8 mouse cellular contexts compared by ENCODE assay signal in the genomic region with DNA sequence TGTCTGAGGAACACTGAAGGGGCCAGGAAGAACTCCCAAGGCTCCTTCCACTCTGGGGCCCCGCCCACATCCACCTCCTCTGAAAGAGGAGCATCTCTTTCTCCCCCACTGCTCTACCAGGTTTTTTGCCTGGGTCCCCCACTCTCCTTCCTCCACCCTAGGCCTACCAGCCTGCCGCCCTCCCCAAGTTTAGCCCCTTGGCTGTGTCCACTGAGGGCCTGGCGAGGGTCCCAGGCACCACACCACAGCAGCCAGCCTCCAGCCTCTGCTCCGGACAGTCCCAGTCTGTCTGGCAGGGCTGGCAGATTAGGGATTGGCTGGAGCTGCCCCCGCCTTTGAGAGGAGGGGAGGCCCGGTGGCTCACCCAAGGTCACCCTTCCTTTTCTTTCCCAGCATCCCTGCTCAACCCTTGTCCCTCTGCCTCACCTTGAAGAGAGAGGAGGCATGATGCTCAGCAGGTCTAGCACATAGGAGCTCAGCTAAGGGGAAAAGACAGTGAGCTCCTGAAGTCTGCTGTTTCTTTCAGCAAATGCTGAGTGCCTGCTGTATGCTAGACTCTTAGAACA. TPM values are rescaled to one million over a fixed set of nuclear protein-coding genes. Genes with fewer than 3 reads are reported as not detected.
DNase-seq lines count a peak whose midpoint lies in the region; ATAC-seq lines count a peak whose summit lies in the region.

No protein-coding gene starts in this region.

- H3K36me3 ChIP-seq in embryonic facial prominence, embryonic 14.5 days (ENCODE audit: control insufficient read depth, insufficient read depth, low read length), result no peaks in the 10 kb centered on the region
- peaks cover 3% of the 10 kb centered on the region for H3K36me3 ChIP-seq in limb, embryonic 10.5 days
- H3K36me3 ChIP-seq in stomach, embryonic 16.5 days (ENCODE audit: control insufficient read depth, insufficient read depth, low read length), result no peaks in the 10 kb centered on the region

- 21% methylated on average over 5 of the region's 6 CpGs for WGBS in embryonic facial prominence, embryonic 14.5 days
- 21% methylated on average over 6 of the region's 6 CpGs for WGBS in limb, embryonic 10.5 days
- 21% methylated on average over 6 of the region's 6 CpGs for WGBS in stomach, embryonic 16.5 days

- H3K27ac ChIP-seq in embryonic facial prominence, embryonic 14.5 days (replicated peaks; ENCODE audit: low read depth, low read length), result peak overlapping the region; percentile 93
- H3K27ac ChIP-seq in limb, embryonic 10.5 days, result peak overlapping the region; percentile 99
- H3K27ac ChIP-seq in stomach, embryonic 16.5 days (ENCODE audit: low read length), result peak overlapping the region; percentile 19; the same call in 1 of the 2 replicates

- H3K4me3 ChIP-seq in embryonic facial prominence, embryonic 14.5 days (ENCODE audit: low read depth, low read length), result no peak overlapping the region
- peak overlapping the region; percentile 3; the same call in 1 of the 2 replicates for H3K4me3 ChIP-seq in limb, embryonic 10.5 days
- H3K4me3 ChIP-seq in stomach, embryonic 16.5 days (replicated peaks; ENCODE audit: low read length), result no peak overlapping the region

- H3K27me3 ChIP-seq in embryonic facial prominence, embryonic 14.5 days (replicated peaks; ENCODE audit: control insufficient read depth, insufficient read depth, low read length), result no peaks in the 10 kb centered on the region
- no peaks in the 10 kb centered on the region for H3K27me3 ChIP-seq in limb, embryonic 10.5 days (ENCODE audit: low read depth, poor library complexity, severe bottlenecking)
- no peaks in the 10 kb centered on the region for H3K27me3 ChIP-seq in stomach, embryonic 16.5 days (ENCODE audit: control insufficient read depth, insufficient read depth, low read length)

- H3K4me2 ChIP-seq in embryonic facial prominence, embryonic 14.5 days (ENCODE audit: low read depth, low read length), result no peak overlapping the region
- no peak overlapping the region for H3K4me2 ChIP-seq in stomach, embryonic 16.5 days (ENCODE audit: low read depth, low read length)

- intact Hi-C loops in heart, postnatal 14 days (cut with DNase I), result loop anchor here (2.0 to 10.0 kb wide), 2 partner anchors 80 to 350 kb away; a partner anchor contains a TSS

- DNase-seq in layer of hippocampus, adult 9-11 months, result peak; percentile 19
- no peak for DNase-seq in layer of hippocampus, adult 9-10 months (ENCODE audit: low spot score)
- DNase-seq in Muller cell, postnatal 12 days (ENCODE audit: inconsistent ontology term), result peak; percentile 60
- no peak for DNase-seq in embryonic facial prominence, embryonic 14.5 days (ENCODE audit: low spot score)
- DNase-seq in heart, postnatal 14 days, result peak; percentile 66 to 74
- peak; percentile 56 for DNase-seq in limb, embryonic 10.5 days (ENCODE audit: low spot score)
- no peak for DNase-seq in urinary bladder, adult 2 months (ENCODE audit: low spot score)

- no peak for ATAC-seq in embryonic facial prominence, embryonic 14.5 days (ENCODE audit: low read depth)
- ATAC-seq in stomach, embryonic 16.5 days (ENCODE audit: insufficient read depth, low FRiP score), result no peak

- peaks cover 33% of the 10 kb centered on the region for H3K4me1 ChIP-seq in embryonic facial prominence, embryonic 14.5 days (ENCODE audit: control insufficient read depth, insufficient read depth, low read length)
- H3K4me1 ChIP-seq in limb, embryonic 10.5 days, result peaks cover 47% of the 10 kb centered on the region
- peaks cover 49% of the 10 kb centered on the region for H3K4me1 ChIP-seq in stomach, embryonic 16.5 days (ENCODE audit: control insufficient read depth, insufficient read depth, low read length)

- H3K9me3 ChIP-seq in embryonic facial prominence, embryonic 14.5 days (ENCODE audit: control insufficient read depth, low read length), result peaks cover 5% of the 10 kb centered on the region; the same call in 1 of the 2 replicates
- no peaks in the 10 kb centered on the region for H3K9me3 ChIP-seq in limb, embryonic 10.5 days (replicated peaks)
- no peaks in the 10 kb centered on the region for H3K9me3 ChIP-seq in stomach, embryonic 16.5 days (replicated peaks; ENCODE audit: control insufficient read depth, low read length)

- H3K9ac ChIP-seq in embryonic facial prominence, embryonic 14.5 days (ENCODE audit: low read depth, low read length), result peak overlapping the region; percentile 45
- H3K9ac ChIP-seq in stomach, embryonic 16.5 days (ENCODE audit: low read length), result peak overlapping the region; percentile 31

RNA-seq across cellular contexts. Expression of a gene that starts 2.3 kb away (rescaled TPM):
- polyA plus RNA-seq in embryonic facial prominence, embryonic 14.5 days (2014; fragmentation: Nextera tagmentation; extraction: Ambion mirVana), result 10.8 and 11.7 TPM in 2 replicates
- total RNA-seq in heart, postnatal 14 days (2021), result 10 to 100 TPM; 10.7 to 12.7 TPM
- 54.9 and 63.1 TPM in 2 replicates for polyA plus RNA-seq in limb, embryonic 10.5 days (2016; fragmentation: Nextera tagmentation; extraction: Ambion mirVana)
- 5.4 and 9.7 TPM in 2 replicates for polyA plus RNA-seq in stomach, embryonic 16.5 days (2015; fragmentation: Nextera tagmentation; extraction: Ambion mirVana)
- 10.2 and 10.4 TPM in 2 replicates for polyA plus RNA-seq in urinary bladder, adult 2 months (2012; rRNA removed)

RNA-seq across cellular contexts. Expression of a gene that starts 23.9 kb away (rescaled TPM):
- 47.8 and 48.4 TPM in 2 replicates for polyA plus RNA-seq in embryonic facial prominence, embryonic 14.5 days (2014; fragmentation: Nextera tagmentation; extraction: Ambion mirVana)
- 10 to 100 TPM; 19.9 to 20.3 TPM for total RNA-seq in heart, postnatal 14 days (2021)
- 92.0 and 92.4 TPM in 2 replicates for polyA plus RNA-seq in limb, embryonic 10.5 days (2016; fragmentation: Nextera tagmentation; extraction: Ambion mirVana)
- 46.9 and 50.4 TPM in 2 replicates for polyA plus RNA-seq in stomach, embryonic 16.5 days (2015; fragmentation: Nextera tagmentation; extraction: Ambion mirVana)
- polyA plus RNA-seq in urinary bladder, adult 2 months (2012; rRNA removed), result 25.7 and 27.6 TPM in 2 replicates

RNA-seq across cellular contexts. Expression of a gene that starts 47.4 kb away (rescaled TPM):
- 995 and 1,073 TPM in 2 replicates for polyA plus RNA-seq in embryonic facial prominence, embryonic 14.5 days (2014; fragmentation: Nextera tagmentation; extraction: Ambion mirVana)
- 100 to 1,000 TPM; 545 to 557 TPM for total RNA-seq in heart, postnatal 14 days (2021)
- 862 and 928 TPM in 2 replicates for polyA plus RNA-seq in limb, embryonic 10.5 days (2016; fragmentation: Nextera tagmentation; extraction: Ambion mirVana)
- polyA plus RNA-seq in stomach, embryonic 16.5 days (2015; fragmentation: Nextera tagmentation; extraction: Ambion mirVana), result 986 and 1,009 TPM in 2 replicates
- polyA plus RNA-seq in urinary bladder, adult 2 months (2012; rRNA removed), result 508 and 528 TPM in 2 replicates

RNA-seq across cellular contexts. Expression of a gene that starts 58.7 kb away (rescaled TPM):
- 172 and 199 TPM in 2 replicates for polyA plus RNA-seq in embryonic facial prominence, embryonic 14.5 days (2014; fragmentation: Nextera tagmentation; extraction: Ambion mirVana)
- total RNA-seq in heart, postnatal 14 days (2021), result 10 to 100 TPM; 77.4 to 79.9 TPM
- 252 and 263 TPM in 2 replicates for polyA plus RNA-seq in limb, embryonic 10.5 days (2016; fragmentation: Nextera tagmentation; extraction: Ambion mirVana)
- polyA plus RNA-seq in stomach, embryonic 16.5 days (2015; fragmentation: Nextera tagmentation; extraction: Ambion mirVana), result 157 and 169 TPM in 2 replicates
- 91.0 and 97.6 TPM in 2 replicates for polyA plus RNA-seq in urinary bladder, adult 2 months (2012; rRNA removed)

Comparison
In these comparisons a context has a peak if more than half of its experiments do, and no peak if none do; other contexts are left out.
1. DNase-seq: peak in layer of hippocampus, adult 9-11 months (single experiment), Muller cell, postnatal 12 days (single experiment), heart, postnatal 14 days (2 of 2) and limb, embryonic 10.5 days (single experiment); none in layer of hippocampus, adult 9-10 months (single experiment), embryonic facial prominence, embryonic 14.5 days (single experiment) and urinary bladder, adult 2 months (single experiment).
2. H3K27ac ChIP-seq: peak in every context shown above with its lines; median percentile 99 in limb, embryonic 10.5 days; 93 in embryonic facial prominence, embryonic 14.5 days; 19 in stomach, embryonic 16.5 days.